Mouse (Mus musculus): ENCODE measurements around the gene E330017A01Rik. TPM values are rescaled to one million over a fixed set of nuclear protein-coding genes. Genes with fewer than 3 reads are reported as not detected.
A peak's percentile ranks its signal among the peaks of the same experiment; 100 is the strongest.

The E330017A01Rik gene
- polyA plus RNA-seq, 1 experiment: not detected

GRCm38 (mm10) chr16:58661826-58662225 is 23.3 kb upstream of the E330017A01Rik start:
- TF ChIP-seq POLR2A (IDR thresholded peaks at IDR 0.05; ENCODE audit: borderline replicate concordance, extremely low read depth, insufficient read depth, insufficient read length, poor library complexity, severe bottlenecking): no peak
- no peak for DNase-seq (ENCODE audit: low read depth)

- DNase-seq (ENCODE audit: low read depth): no peak
- TF ChIP-seq CTCF (IDR thresholded peaks at IDR 0.05; ENCODE audit: borderline replicate concordance, extremely low read depth, insufficient read depth, insufficient read length): no peak
- TF ChIP-seq POLR2A (IDR thresholded peaks at IDR 0.05; ENCODE audit: borderline replicate concordance, extremely low read depth, insufficient read depth, insufficient read length, poor library complexity, severe bottlenecking): no peak
Observed at GRCm38 (mm10) chr16:58658668-58659067, 20.1 kb upstream of the E330017A01Rik start.

- no peak for TF ChIP-seq POLR2A (IDR thresholded peaks at IDR 0.05; ENCODE audit: borderline replicate concordance, extremely low read depth, insufficient read depth, insufficient read length, poor library complexity, severe bottlenecking)
- TF ChIP-seq CTCF (IDR thresholded peaks at IDR 0.05; ENCODE audit: borderline replicate concordance, extremely low read depth, insufficient read depth, insufficient read length): no peak
- DNase-seq (ENCODE audit: low read depth): no peak
Observed at GRCm38 (mm10) chr16:58656526-58656925, 18.0 kb upstream of the E330017A01Rik start.

- TF ChIP-seq CTCF (IDR thresholded peaks at IDR 0.05; ENCODE audit: borderline replicate concordance, extremely low read depth, insufficient read depth, insufficient read length) (no peak), POLR2A (IDR thresholded peaks at IDR 0.05; ENCODE audit: borderline replicate concordance, extremely low read depth, insufficient read depth, insufficient read length, poor library complexity, severe bottlenecking) (no peak)
- DNase-seq (ENCODE audit: low read depth): no peak
Observed at GRCm38 (mm10) chr16:58655751-58656150, 17.2 kb upstream of the E330017A01Rik start.

GRCm38 (mm10) chr16:58649979-58650378 is 11.4 kb upstream of the E330017A01Rik start:
- no peak for TF ChIP-seq POLR2A (IDR thresholded peaks at IDR 0.05; ENCODE audit: borderline replicate concordance, extremely low read depth, insufficient read depth, insufficient read length, poor library complexity, severe bottlenecking)
- TF ChIP-seq CTCF (IDR thresholded peaks at IDR 0.05; ENCODE audit: borderline replicate concordance, extremely low read depth, insufficient read depth, insufficient read length): no peak
- no peak for DNase-seq (ENCODE audit: low read depth)

GRCm38 (mm10) chr16:58638016-58638415 is 523 bp downstream of the E330017A01Rik start:
- TF ChIP-seq CTCF (IDR thresholded peaks at IDR 0.05; ENCODE audit: borderline replicate concordance, extremely low read depth, insufficient read depth, insufficient read length) (no peak), POLR2A (IDR thresholded peaks at IDR 0.05; ENCODE audit: borderline replicate concordance, extremely low read depth, insufficient read depth, insufficient read length, poor library complexity, severe bottlenecking) (no peak)
- peak; percentile 4 for DNase-seq (ENCODE audit: low read depth)

- TF ChIP-seq POLR2A (IDR thresholded peaks at IDR 0.05; ENCODE audit: borderline replicate concordance, extremely low read depth, insufficient read depth, insufficient read length, poor library complexity, severe bottlenecking): no peak
- no peak for TF ChIP-seq CTCF (IDR thresholded peaks at IDR 0.05; ENCODE audit: borderline replicate concordance, extremely low read depth, insufficient read depth, insufficient read length)
- DNase-seq (ENCODE audit: low read depth): no peak
Observed at GRCm38 (mm10) chr16:58637448-58637847, 1.1 kb downstream of the E330017A01Rik start.

GRCm38 (mm10) chr16:58635866-58636265 is 2.7 kb downstream of the E330017A01Rik start:
- TF ChIP-seq POLR2A (IDR thresholded peaks at IDR 0.05; ENCODE audit: borderline replicate concordance, extremely low read depth, insufficient read depth, insufficient read length, poor library complexity, severe bottlenecking) (no peak), CTCF (IDR thresholded peaks at IDR 0.05; ENCODE audit: borderline replicate concordance, extremely low read depth, insufficient read depth, insufficient read length) (no peak)
- DNase-seq (ENCODE audit: low read depth): no peak

- TF ChIP-seq CTCF (IDR thresholded peaks at IDR 0.05; ENCODE audit: borderline replicate concordance, extremely low read depth, insufficient read depth, insufficient read length) (no peak), POLR2A (IDR thresholded peaks at IDR 0.05; ENCODE audit: borderline replicate concordance, extremely low read depth, insufficient read depth, insufficient read length, poor library complexity, severe bottlenecking) (no peak)
Observed at GRCm38 (mm10) chr16:58629736-58630135, 8.8 kb downstream of the E330017A01Rik start.

GRCm38 (mm10) chr16:58628968-58629367 is 9.6 kb downstream of the E330017A01Rik start:
- DNase-seq (ENCODE audit: low read depth): no peak
- TF ChIP-seq CTCF (IDR thresholded peaks at IDR 0.05; ENCODE audit: borderline replicate concordance, extremely low read depth, insufficient read depth, insufficient read length) (no peak), POLR2A (IDR thresholded peaks at IDR 0.05; ENCODE audit: borderline replicate concordance, extremely low read depth, insufficient read depth, insufficient read length, poor library complexity, severe bottlenecking) (no peak)

More at GRCm38 (mm10) chr16:58629736-58630135, 8.8 kb downstream of the E330017A01Rik start:
- no peak for DNase-seq (ENCODE audit: low read depth)

- no peak for DNase-seq (ENCODE audit: low read depth)
- no peak for TF ChIP-seq CTCF (IDR thresholded peaks at IDR 0.05; ENCODE audit: borderline replicate concordance, extremely low read depth, insufficient read depth, insufficient read length)
- TF ChIP-seq POLR2A (IDR thresholded peaks at IDR 0.05; ENCODE audit: borderline replicate concordance, extremely low read depth, insufficient read depth, insufficient read length, poor library complexity, severe bottlenecking): no peak
Observed at GRCm38 (mm10) chr16:58628336-58628680, 10.2 kb downstream of the E330017A01Rik start.

- peak; percentile 8 for DNase-seq (ENCODE audit: low read depth)
- TF ChIP-seq POLR2A (IDR thresholded peaks at IDR 0.05; ENCODE audit: borderline replicate concordance, extremely low read depth, insufficient read depth, insufficient read length, poor library complexity, severe bottlenecking): no peak
- no peak for TF ChIP-seq CTCF (IDR thresholded peaks at IDR 0.05; ENCODE audit: borderline replicate concordance, extremely low read depth, insufficient read depth, insufficient read length)
Observed at GRCm38 (mm10) chr16:58627597-58628335, 10.8 kb downstream of the E330017A01Rik start.

Data from brain, embryonic 14.5 days (tissue).